Mouse (Mus musculus) mesoderm, embryonic 11.5 days (tissue): ENCODE results near the gene Tyw5.

ENCODE experiments used
- DNase-seq: peaks from one replicate; pipeline ENCODE4 v3.0.0-alpha.2; 2012; ENCODE audit warnings: low read depth, low spot score

The Tyw5 gene

DNA sequence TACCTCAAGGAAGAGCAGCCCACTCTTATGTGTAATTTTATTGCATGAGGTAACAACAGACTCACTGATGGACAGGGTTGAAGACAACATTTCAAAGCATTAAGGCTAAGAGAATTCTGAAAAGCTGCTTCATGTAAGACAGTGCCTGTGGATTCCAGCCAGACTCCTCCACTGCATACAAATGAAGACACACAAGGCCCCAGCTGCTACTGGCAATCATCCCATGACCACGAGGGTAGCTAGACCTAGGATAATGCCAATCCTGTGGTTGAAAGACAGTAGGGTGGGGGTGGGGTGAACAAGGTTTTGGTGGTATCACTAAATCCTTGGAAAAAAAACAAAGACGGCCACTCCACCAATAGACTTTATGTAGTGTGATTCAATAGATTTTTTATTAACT lies 19.0 kb downstream of the Tyw5 start:
- DNase-seq: no peak

DNA sequence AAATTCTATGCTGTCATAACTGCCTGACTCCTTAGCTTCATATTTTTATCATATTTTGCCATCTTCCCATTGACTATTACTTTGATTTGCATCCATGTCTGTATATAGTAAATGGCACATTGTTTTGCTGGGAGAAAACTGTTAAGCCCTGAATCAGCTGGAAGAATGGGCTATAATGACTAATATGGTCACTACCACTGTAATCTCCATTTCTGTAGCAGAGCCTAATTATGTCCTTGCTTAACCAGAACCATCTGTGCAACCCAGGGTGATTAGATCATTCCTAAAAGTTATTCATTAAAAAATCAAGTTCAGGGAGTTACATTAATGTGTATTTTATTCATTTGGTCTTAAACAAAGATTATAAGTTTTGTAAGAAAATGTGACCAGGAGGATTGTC lies 20.4 kb downstream of the Tyw5 start:
- no peak for DNase-seq

DNA sequence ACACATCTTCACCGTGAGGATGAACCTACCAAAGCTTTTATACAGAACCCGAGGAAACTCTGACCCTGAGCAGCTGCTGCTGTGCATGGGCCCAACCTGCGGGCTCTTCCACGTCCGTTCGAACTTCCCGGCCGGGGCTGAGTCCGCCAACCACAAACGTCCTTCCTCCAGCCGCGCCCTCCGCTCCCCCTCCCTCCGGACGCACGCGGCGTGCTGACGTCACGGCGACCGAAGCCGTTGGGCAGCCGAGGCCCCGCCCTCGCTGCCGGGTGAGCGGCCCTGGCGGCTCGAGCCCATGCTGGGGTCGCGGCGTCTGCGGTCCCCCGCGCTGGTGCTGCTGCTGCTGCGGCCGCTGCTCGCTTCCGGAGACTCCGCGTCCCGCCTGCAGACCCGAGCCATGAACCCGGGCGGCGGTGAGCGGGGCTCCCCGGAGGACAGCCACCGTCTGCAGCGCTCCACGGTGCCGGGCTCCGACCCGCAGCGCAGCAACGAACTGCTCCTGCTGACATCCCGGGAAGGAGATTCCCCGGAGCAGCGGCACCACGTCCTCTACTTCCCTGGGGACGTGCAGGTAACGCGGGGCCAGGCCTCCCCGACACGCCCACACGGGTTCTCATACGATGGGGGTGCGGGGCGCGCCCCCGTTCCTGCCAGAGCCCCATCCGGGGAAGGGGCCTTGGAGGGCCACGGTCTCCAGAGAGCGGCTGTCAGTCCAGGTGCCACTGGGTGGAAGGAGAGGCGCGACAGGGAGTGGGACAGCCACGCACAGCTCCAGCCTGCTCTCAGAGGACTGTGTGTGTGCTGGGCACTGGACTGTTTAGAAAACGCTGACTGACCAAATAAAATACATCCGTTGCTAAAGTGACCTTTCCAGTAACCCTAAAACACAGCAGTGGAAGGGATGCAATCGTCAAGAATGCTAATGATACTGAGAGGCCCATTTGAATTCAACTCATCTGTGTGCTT lies 29.2 kb downstream of the Tyw5 start, which contains the start of gene 1700066M21Rik:
Gene 1700066M21Rik, plus strand, starts transcription at position 245 of the 966 bp plus-strand sequence.
- peak; percentile 96 for DNase-seq

DNA sequence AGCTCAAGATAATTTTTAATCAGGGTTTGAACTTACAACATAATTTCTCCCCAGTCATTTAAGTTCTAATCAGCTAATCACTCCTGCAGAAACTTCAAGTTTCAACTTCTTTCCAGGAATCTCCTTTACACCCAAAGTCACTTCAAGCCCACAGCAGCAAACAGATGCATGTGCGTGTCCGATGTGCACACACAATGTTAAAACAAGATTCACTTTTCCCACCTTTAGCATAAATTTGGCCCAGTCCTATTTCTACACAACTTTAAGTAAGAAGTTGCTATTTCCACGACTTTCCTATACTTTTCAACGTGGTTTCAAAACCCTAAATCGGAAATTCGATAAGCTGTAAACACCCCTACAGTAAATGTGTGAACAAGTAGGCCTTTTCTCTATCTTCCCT lies 30.1 kb downstream of the Tyw5 start:
- DNase-seq: no peak

DNA sequence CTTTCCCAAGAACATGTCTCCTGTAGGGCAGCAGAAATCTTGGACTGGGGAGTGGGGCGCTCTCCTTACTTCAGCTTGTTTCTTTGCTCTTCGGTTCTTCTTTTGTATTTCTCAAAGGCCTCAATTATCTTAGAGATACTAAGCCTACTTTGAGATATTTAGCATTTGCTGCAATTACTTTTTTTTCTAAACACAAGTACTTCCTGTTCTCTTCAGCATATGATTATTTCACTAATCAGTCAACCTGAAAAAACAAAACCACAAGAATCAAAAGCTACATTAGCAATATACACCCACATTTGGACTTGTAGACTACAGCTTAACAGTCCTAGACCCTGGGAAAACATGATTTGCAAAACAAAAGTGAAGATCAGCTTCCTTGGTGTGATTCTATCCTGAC lies 31.6 kb downstream of the Tyw5 start:
- no peak for DNase-seq

DNA sequence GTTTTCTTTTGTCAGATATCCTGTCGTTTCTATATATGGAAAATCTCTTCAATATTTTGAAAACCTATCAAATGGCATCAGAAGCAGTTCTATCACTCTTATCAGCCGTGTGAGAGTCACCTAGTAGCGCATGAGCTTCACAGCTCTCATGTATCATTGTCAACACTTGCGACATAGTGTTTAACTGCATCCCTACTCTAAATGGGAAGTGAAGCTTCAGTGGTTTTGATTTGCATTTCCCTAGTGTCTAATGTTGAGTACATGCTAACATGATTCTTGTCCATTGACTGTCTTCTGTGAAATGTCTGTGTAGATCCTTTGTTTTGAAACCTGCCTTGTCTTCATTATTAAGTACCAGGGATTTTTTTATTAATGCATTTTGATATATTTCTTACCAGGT lies 36.5 kb downstream of the Tyw5 start:
- no peak for DNase-seq

DNA sequence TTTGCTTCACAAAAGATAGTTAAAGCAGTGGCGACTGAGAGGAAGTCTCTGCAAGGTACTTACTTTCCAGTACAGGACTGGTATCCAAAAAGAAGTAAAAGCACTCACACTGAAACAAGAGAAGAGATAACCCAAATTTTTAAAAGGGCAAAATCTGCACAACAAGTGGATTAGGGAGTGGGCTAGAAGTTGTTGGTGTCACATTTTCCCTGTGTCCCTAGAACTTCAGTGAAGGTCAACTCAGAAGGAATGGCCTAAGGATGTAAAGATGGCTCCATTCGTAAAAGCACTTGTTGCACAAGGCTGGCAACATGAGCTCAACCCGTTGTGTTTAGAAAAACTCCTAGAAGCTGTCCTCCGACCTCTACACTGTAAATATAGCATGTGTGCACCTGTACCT lies 37.8 kb downstream of the Tyw5 start:
- no peak for DNase-seq

DNA sequence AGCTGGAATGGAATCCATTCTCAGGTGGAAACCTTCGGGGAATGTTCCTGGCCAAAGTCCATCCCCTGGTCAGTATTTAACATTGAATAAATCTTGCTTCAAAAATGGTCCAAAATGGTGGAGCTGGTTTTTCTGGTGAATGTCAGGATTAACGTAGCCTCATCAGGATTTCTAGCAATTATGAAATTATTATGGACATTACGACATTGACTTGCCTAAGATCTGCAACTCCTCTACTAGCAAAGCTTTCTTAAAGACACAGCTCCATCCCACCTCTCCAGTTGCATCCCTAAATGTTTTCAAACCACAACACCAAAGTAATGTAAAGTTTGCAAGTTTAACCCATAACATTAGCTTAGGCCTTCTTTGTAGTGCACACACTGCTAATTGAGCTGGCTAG lies 39.5 kb downstream of the Tyw5 start:
- no peak for DNase-seq

DNA sequence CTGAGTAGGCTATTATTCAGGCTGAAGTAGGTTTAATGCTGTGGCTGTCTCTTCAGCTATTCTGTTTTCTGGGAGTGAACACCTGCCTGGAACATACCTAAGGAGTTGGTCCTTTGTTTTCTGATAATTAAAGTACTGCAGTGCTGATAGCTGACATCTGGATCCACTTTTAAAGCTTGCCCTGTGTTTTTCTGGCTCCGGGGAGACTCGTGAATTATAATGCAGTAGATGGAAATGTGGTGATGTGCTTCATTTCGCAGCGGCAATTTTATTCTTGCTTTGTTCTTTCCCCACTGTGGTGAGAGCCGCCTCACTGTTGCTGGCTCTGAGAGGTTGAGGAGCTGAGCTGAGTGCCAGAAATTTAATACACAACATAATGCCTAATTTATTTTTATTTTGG lies 48.4 kb downstream of the Tyw5 start:
- DNase-seq: no peak

DNA sequence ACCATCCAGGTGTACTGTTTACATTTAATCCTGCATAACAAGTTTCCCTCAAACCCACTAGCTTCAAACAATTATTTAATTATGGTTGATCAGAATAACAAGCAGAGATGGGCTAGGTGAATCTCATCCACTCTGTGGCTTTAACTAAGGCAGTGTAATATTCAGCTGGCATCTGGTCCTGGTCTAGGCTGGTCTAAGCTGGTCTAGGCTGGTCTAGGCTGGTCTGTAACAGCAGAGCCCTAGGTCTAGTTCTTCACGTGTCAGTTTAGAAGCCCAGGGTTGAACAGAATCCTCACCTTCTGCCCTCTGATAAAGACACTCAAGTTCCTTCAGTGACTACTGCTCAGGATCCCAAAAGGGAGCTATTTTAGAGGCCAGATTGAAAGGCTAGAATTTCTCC lies 55.0 kb downstream of the Tyw5 start:
- DNase-seq: no peak

DNA sequence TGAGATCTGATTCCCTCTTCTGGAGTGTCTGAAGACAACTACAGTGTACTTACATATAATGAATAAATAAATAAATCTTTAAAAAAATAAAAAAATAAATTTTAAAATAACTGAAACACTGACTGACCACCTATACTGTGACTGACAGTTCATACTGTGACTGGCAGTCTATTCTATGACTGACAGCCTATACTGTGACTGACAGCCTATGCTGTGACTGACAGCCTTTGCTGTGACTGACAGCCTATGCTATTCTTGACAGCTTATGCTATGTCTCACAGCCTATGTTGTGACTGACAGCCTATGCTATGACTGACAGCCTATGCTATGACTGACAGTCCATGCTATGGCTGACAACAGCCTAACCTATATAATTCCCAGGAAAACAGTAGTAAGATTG lies 59.4 kb downstream of the Tyw5 start:
- DNase-seq: no peak

DNA sequence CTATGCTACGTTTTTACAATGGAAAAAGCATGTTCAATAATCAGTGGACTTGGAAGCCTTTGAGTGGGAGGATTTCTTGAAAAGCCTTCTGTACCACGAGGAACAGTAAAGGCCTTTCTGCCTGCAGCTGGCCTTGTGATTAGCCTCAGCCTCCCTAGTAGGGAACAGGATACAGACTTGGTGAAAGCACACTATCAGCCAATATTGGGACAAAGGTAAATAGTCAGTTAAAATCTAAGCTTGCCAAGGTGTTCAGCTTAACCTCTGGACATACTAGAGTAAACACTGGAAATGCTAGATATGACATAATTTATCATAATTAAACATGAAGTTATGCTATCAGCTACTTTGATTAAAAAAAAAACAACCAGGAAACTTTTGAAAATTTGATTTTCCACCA lies 65.7 kb downstream of the Tyw5 start:
- no peak for DNase-seq

DNA sequence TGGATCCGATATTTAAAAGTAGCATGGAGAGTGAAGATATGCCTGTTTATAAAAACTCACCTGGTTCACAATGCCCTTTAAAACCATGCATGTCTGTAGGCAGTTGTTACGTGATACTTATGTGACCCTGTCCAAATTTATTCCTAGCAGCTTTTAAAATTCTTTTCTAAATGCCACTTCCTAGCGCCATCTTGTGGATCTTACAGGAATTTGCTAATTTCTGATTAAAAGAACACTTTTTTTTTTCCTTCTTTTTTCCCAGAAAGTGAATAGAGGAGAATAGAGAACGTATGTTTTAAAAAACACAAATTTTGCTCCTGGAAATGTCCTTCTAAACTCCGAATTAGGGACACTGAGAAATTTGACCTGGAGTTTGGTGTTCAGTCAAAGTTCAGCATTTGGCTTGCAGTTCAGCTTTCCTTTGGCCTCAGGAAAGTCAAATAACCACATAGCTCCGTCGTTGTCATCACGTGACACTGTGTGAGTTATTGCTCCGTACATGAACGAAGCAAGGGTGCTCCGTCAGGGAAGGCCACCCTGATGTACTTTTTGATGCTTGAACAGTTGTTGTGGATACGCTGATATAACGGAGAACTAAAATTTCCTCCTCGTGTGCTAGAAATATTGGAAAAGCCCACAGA lies 67.6 kb downstream of the Tyw5 start:
- peak; percentile 40 for DNase-seq
